Mouse (Mus musculus) ES-E14 (cell line): Measurements from ENCODE around the gene Sox2.

Experiments used
- HCFC1 ChIP-seq: IDR thresholded peaks from 2 replicates; pipeline ENCODE4 v1.6.1; 2012; ENCODE audit warnings: low read length, inconsistent platforms, borderline replicate concordance; ENCODE audit not compliant: insufficient read depth
- ZNF384 ChIP-seq: IDR thresholded peaks from 2 replicates; pipeline ENCODE4 v1.6.1; 2012; ENCODE audit warnings: low read depth, low read length, inconsistent platforms

- TF ChIP-seq HCFC1 (no peak), ZNF384 (no peak)
These were observed 20.9 kb downstream of the Sox2 start for GRCm38 (mm10) chr3:34671024-34671660.
